Mouse (Mus musculus): ENCODE results near the gene Tcea3. TPM values are rescaled to one million over a fixed set of nuclear protein-coding genes. Genes with fewer than 3 reads are reported as not detected.
A peak's percentile ranks its signal among the peaks of the same experiment; 100 is the strongest.

The Tcea3 gene
- polyA plus RNA-seq, 1 experiment from 2014 or later = 20.8 TPM

DNA sequence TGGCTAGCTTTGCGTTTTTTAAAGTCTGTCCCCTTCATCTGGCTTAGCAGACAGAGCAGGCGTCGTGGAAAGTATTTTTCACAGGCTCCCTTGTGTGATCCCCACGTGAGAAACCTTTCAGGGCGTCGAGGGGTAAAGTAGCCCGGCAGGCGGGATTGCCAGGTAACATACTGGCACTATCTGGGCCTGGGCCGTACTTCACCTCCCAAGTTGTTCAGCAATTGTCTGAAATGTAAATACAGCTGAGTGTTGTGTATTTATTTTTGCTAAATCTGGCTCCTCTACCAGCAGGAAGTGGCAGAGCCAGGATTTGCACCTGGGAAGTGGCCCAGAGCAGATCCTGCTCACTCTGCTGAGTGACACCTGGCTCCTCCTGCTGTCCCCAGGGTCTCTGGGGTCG is 30.5 kb upstream of the Tcea3 start:
- Histone ChIP-seq H3K36me3 (no peaks in the 10 kb centered on the region), H3K4me3 (replicated peaks) (no peak overlapping the region), H3K4me2 (no peak overlapping the region), H3K4me1 (peaks cover 43% of the 10 kb centered on the region), H3K27ac (peak overlapping the region; percentile 3; the same call in 1 of the 2 replicates), H3K9me3 (no peaks in the 10 kb centered on the region), H3K9ac (no peak overlapping the region), H3K27me3 (replicated peaks) (no peaks in the 10 kb centered on the region)
- no peak for ATAC-seq (ENCODE audit: insufficient read depth, low FRiP score, low read depth)
- WGBS = 36% methylated on average over 10 of the region's 10 CpGs

DNA sequence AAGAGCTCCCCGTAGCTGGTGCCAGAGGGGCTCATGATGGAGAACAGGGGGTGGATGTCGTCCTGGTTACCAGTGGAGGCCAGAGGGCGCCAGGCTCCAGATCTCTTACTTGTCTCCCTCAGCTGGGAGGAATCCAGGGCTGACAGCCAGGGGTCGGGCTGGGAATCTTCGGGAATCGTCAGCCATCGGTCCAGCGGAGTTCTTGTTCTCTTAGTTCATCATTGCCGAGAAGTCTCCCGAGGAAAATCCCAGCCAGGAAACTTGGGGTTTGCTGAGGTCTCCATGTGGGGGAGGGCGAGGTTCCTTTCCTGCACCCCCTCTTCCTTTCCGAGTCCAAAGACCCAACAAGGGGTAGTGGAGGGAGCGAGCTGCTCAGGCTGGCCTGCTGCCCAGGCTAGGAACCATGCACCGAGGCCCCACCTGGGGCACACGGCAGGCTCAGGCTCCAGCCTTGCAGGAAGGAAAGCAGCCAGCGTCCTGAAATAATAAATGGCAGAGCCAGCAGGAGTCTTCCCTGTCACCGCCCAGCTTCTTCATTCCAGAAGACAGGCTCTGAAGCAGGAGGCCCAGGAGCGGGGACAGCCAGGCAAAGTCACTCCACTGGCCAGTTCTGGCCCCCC is 28.8 kb upstream of the Tcea3 start:
- no peak overlapping the region for H3K4me3 ChIP-seq (replicated peaks)
- 19% methylated on average over 18 of the region's 18 CpGs for WGBS
- ATAC-seq (ENCODE audit: insufficient read depth, low FRiP score, low read depth) = peak; percentile 40; the same call in 1 of the 2 replicates

DNA sequence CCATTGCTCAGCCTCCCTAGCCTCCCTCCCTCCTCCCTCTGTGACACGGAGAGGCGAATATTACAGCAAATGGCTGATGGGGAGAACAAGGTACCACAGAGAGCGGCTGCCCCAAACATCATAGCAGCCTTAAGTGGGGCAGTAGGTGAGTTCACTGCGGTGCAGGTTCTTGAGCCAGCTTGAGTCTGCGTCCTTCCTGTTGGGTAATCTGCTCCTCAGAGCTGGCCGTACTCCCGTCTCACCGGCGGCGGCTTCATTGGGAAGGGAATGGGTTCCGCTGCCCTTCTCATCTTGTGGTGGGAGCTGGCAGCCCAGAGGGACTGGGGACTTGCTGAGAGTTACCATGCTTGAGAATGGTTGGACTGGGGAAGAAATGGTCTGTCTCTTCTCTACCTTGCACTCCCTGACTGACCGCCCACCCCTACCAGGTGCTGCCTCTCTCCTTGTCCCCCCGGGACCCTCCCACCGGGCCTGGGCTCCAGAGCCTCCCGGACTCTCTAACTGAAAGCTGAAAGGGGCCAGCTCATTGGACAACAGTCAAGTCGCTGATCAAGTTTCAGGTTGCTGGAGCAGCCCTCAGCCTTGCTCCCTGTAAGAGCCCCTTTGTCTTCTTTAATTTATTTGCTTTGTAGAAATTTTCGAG is 27.3 kb upstream of the Tcea3 start:
- Histone ChIP-seq H3K9ac (no peak overlapping the region), H3K36me3 (no peaks in the 10 kb centered on the region), H3K27ac (peak overlapping the region; percentile 60), H3K4me3 (replicated peaks) (0 out of 2 replicates have a peak overlapping the region, but pooled peaks have one; percentile 2), H3K4me1 (peaks cover 35% of the 10 kb centered on the region), H3K4me2 (peak overlapping the region; percentile 48), H3K27me3 (replicated peaks) (no peaks in the 10 kb centered on the region), H3K9me3 (no peaks in the 10 kb centered on the region)
- WGBS = 13% methylated on average over 17 of the region's 17 CpGs
- ATAC-seq (ENCODE audit: insufficient read depth, low FRiP score, low read depth) = no peak; the same call in 1 of the 2 replicates

More for the DNA sequence above, 28.8 kb upstream of the Tcea3 start:
- no peak overlapping the region for H3K9ac ChIP-seq
- H3K4me1 ChIP-seq = peaks cover 36% of the 10 kb centered on the region
- peak overlapping the region; percentile 87 for H3K27ac ChIP-seq
- peak overlapping the region; percentile 45 for H3K4me2 ChIP-seq
- no peaks in the 10 kb centered on the region for H3K36me3 ChIP-seq
- H3K9me3 ChIP-seq = no peaks in the 10 kb centered on the region
- H3K27me3 ChIP-seq (replicated peaks) = no peaks in the 10 kb centered on the region

DNA sequence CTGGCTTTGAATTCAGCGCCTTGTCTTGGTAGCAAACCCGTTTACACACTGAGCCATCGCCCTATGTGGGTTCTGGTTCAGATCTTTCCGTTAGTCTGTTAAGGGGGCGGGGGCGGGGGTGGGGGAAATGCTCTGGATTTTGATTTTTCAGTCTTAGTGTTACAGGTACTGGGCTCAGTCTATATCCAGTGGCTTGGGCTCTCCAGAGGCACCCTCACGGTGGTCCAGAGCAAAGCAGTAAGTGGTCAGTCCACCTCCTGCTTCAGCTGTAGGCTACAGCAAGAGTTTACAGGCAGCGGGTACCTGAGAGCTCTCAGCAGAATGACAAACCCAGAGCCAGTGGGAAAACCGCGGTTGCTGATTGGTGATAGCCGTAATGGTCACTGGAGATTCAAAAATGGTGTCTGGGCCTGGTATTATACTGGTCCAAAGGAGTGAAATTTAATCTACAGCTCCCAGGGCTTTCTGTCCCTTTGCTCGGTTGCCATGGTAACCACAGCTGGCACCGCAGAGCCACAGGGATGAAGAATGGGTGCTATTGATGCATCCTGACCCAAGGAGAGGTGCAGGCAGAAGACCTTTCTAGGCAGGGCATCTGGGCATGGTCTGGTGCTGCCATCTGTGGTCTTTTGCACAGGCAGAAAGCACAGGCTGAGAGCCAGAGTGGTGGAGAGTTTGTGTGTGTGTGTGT is 23.8 kb upstream of the Tcea3 start:
- H3K27ac ChIP-seq = no peak overlapping the region
- no peaks in the 10 kb centered on the region for H3K9me3 ChIP-seq
- H3K4me1 ChIP-seq = peaks cover 27% of the 10 kb centered on the region
- no peaks in the 10 kb centered on the region for H3K36me3 ChIP-seq
- H3K4me2 ChIP-seq = no peak overlapping the region
- no peak for ATAC-seq (ENCODE audit: insufficient read depth, low FRiP score, low read depth)
- no peaks in the 10 kb centered on the region for H3K27me3 ChIP-seq (replicated peaks)
- H3K4me3 ChIP-seq (replicated peaks) = no peak overlapping the region
- 68% methylated on average over 13 of the region's 13 CpGs for WGBS
- H3K9ac ChIP-seq = no peak overlapping the region

DNA sequence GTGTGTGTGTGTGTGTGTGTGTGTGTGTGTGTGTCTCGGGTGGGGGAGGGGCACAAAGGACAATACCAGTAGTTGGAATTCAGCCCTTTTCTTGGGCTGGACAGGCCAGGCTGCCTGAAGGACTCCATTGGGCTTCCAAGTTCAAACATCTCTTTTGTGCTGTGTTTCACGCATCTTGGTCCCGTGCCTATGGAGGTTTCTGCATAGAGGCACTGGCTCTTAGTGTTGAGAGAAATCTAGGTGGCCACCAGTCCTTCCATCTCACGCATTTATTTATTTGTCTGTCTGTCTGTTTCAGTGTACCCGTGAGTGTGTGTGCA is 23.3 kb upstream of the Tcea3 start:
- Histone ChIP-seq H3K27ac (no peak overlapping the region), H3K9me3 (no peaks in the 10 kb centered on the region), H3K4me1 (peaks cover 22% of the 10 kb centered on the region), H3K27me3 (replicated peaks) (no peaks in the 10 kb centered on the region), H3K36me3 (no peaks in the 10 kb centered on the region), H3K4me3 (replicated peaks) (no peak overlapping the region), H3K4me2 (no peak overlapping the region), H3K9ac (no peak overlapping the region)
- 62% methylated on average over 5 of the region's 5 CpGs for WGBS
- ATAC-seq (ENCODE audit: insufficient read depth, low FRiP score, low read depth) = no peak

- no peak for ATAC-seq (ENCODE audit: insufficient read depth, low FRiP score, low read depth)
These were observed 22.7 kb upstream of the Tcea3 start for GRCm38 (mm10) chr4:136224677-136225460.

DNA sequence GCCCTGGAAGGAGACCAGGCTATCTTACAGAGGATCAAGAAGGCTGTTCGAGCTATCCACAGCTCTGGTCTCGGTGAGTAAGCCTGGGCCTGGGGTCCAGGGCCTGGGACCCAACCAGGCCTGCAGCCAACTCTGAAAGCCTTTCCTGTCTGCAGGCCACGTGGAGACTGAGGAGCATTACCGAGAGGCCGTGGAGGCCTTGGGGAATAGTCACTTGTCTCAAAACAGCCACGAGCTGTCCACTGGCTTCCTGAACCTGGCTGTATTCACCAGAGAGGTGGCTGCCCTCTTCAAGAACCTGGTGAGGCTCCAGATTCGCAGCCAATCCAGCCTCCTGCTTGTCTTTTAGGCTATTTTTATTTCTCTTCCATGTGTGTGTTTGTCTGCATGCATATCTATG is 20.1 kb upstream of the Tcea3 start:
- Histone ChIP-seq H3K4me2 (no peak overlapping the region), H3K9me3 (no peaks in the 10 kb centered on the region), H3K4me1 (peaks cover 4% of the 10 kb centered on the region; the same call in 1 of the 2 replicates), H3K27ac (no peak overlapping the region), H3K4me3 (replicated peaks) (no peak overlapping the region), H3K9ac (no peak overlapping the region), H3K27me3 (replicated peaks) (no peaks in the 10 kb centered on the region), H3K36me3 (0 out of 2 replicates have a peak, but pooled peaks cover 3% of the 10 kb centered on the region)
- 62% methylated on average over 7 of the region's 7 CpGs for WGBS
- ATAC-seq (ENCODE audit: insufficient read depth, low FRiP score, low read depth) = no peak

More at GRCm38 (mm10) chr4:136224677-136225460, 22.7 kb upstream of the Tcea3 start:
- H3K27ac ChIP-seq = no peak overlapping the region
- 77% methylated on average over 23 of the region's 23 CpGs for WGBS
- H3K4me2 ChIP-seq = no peak overlapping the region
- no peak overlapping the region for H3K9ac ChIP-seq
- no peak overlapping the region for H3K4me3 ChIP-seq (replicated peaks)
- peaks cover 17% of the 10 kb centered on the region for H3K4me1 ChIP-seq
- 0 out of 2 replicates have a peak, but pooled peaks cover 3% of the 10 kb centered on the region for H3K36me3 ChIP-seq
- no peaks in the 10 kb centered on the region for H3K27me3 ChIP-seq (replicated peaks)
- H3K9me3 ChIP-seq = no peaks in the 10 kb centered on the region

- no peaks in the 10 kb centered on the region for H3K9me3 ChIP-seq
- 59% methylated on average over 5 of the region's 5 CpGs for WGBS
- H3K4me3 ChIP-seq (replicated peaks) = no peak overlapping the region
- no peaks in the 10 kb centered on the region for H3K27me3 ChIP-seq (replicated peaks)
- H3K36me3 ChIP-seq = 0 out of 2 replicates have a peak, but pooled peaks cover 3% of the 10 kb centered on the region
- H3K4me2 ChIP-seq = no peak overlapping the region
- H3K9ac ChIP-seq = no peak overlapping the region
- no peak overlapping the region for H3K27ac ChIP-seq
- H3K4me1 ChIP-seq = peaks cover 4% of the 10 kb centered on the region; the same call in 1 of the 2 replicates
- peak; percentile 40; the same call in 1 of the 2 replicates for ATAC-seq (ENCODE audit: insufficient read depth, low FRiP score, low read depth)
These were observed 18.9 kb upstream of the Tcea3 start for GRCm38 (mm10) chr4:136228640-136229039.

DNA sequence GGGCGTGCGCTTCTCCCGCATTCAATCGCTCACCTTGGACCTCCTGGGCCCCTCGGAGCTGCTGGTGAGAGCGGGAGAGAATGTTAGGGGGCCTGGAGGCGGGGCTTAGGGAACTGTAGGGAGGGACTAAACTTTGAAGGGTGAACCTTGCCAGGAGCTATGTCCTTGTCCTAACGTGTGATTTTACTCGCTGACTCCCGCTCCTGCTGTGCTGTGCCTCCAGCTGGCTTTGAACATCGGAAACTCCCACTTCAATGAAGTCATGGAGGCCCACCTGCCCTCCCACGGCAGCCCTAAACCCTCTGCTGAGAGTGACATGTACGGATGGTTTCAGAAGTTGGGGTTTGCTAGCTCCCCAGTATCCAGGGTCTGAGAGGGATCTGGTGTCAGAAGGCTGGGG is 8.9 kb upstream of the Tcea3 start:
- no peaks in the 10 kb centered on the region for H3K36me3 ChIP-seq
- ATAC-seq (ENCODE audit: insufficient read depth, low FRiP score, low read depth) = no peak
- H3K27ac ChIP-seq = no peak overlapping the region
- H3K9ac ChIP-seq = no peak overlapping the region
- WGBS = 40% methylated on average over 13 of the region's 13 CpGs
- H3K4me3 ChIP-seq (replicated peaks) = no peak overlapping the region
- H3K4me1 ChIP-seq = peaks cover 6% of the 10 kb centered on the region; the same call in 1 of the 2 replicates
- H3K9me3 ChIP-seq = no peaks in the 10 kb centered on the region
- no peak overlapping the region for H3K4me2 ChIP-seq
- H3K27me3 ChIP-seq (replicated peaks) = peaks cover 7% of the 10 kb centered on the region; the same call in 1 of the 2 replicates

DNA sequence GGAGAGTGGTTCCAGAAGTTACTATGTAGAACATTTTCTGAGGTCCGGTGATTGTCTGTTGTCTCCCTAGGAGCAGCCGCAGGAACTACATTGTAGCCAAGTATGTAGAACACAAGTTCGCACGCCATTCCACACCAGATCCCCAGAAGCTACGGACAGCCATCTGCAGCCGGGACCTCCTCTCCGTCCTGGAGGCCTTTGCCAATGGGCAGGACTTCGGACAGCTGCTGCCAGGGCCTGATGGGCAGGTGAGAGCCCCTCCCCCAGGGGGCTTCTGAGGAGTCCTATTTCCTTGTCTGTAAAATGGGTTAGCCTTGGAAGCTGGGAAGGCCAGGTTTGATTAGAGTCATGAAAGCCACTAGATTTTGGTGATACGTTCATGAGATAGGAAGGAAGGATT is 8.4 kb upstream of the Tcea3 start:
- ATAC-seq (ENCODE audit: insufficient read depth, low FRiP score, low read depth) = no peak

GRCm38 (mm10) chr4:136239622-136240021 is 7.9 kb upstream of the Tcea3 start:
- no peak overlapping the region for H3K4me3 ChIP-seq (replicated peaks)
- no peak for ATAC-seq (ENCODE audit: insufficient read depth, low FRiP score, low read depth)
- H3K9ac ChIP-seq = no peak overlapping the region
- peaks cover 6% of the 10 kb centered on the region; the same call in 1 of the 2 replicates for H3K4me1 ChIP-seq
- H3K36me3 ChIP-seq = no peaks in the 10 kb centered on the region; the same call in 1 of the 2 replicates
- WGBS = 26% methylated on average over 8 of the region's 8 CpGs
- H3K9me3 ChIP-seq = no peaks in the 10 kb centered on the region
- no peak overlapping the region for H3K27ac ChIP-seq
- peaks cover 7% of the 10 kb centered on the region; the same call in 1 of the 2 replicates for H3K27me3 ChIP-seq (replicated peaks)
- no peak overlapping the region for H3K4me2 ChIP-seq

More for the DNA sequence above, 8.4 kb upstream of the Tcea3 start:
- Histone ChIP-seq H3K4me1 (peaks cover 6% of the 10 kb centered on the region; the same call in 1 of the 2 replicates), H3K27me3 (replicated peaks) (peaks cover 7% of the 10 kb centered on the region; the same call in 1 of the 2 replicates), H3K4me2 (no peak overlapping the region), H3K27ac (no peak overlapping the region), H3K9ac (no peak overlapping the region), H3K9me3 (no peaks in the 10 kb centered on the region), H3K4me3 (replicated peaks) (no peak overlapping the region), H3K36me3 (no peaks in the 10 kb centered on the region; the same call in 1 of the 2 replicates)
- 79% methylated on average over 9 of the region's 9 CpGs for WGBS

Data from stomach, embryonic 15.5 days (tissue).